Mouse (Mus musculus): ENCODE measurements around the gene Dnajc16. TPM values are rescaled to one million over a fixed set of nuclear protein-coding genes. Genes with fewer than 3 reads are reported as not detected.
A peak's percentile ranks its signal among the peaks of the same experiment; 100 is the strongest.
"Not testable (repeated sequence)": the region's sequence is repeated elsewhere in the genome, so short reads cannot be mapped to it uniquely, and the experiment has no call there.

The Dnajc16 gene
- polyA plus RNA-seq, 1 experiment from 2014 or later: 6.3 TPM

DNA sequence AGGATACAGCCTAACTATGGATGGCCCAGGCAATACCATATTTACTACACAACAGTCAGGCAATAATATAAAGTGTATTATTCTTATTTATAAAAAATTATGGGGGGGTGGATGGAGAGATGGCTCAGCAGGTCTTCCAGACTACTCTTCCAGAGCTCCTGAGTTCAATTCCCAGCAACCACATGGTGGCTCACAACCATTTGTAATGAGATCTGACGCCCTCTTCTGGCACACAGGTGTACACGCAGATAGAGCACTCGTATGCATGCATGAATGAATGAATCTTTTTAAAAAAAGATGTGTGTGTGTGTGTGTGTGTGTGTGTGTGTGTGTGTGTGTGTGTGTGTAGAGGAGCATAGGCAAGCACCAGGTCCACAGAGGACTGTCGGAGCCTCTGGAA, 17.7 kb downstream of the Dnajc16 start:
- not testable (repeated sequence) for H3K4me2 ChIP-seq (replicated peaks); H3K4me3 ChIP-seq; H3K27ac ChIP-seq; H3K27me3 ChIP-seq; H3K9me3 ChIP-seq (replicated peaks); H3K4me1 ChIP-seq; H3K9ac ChIP-seq; ATAC-seq (ENCODE audit: low FRiP score)
- 82% methylated on average over 4 of the region's 4 CpGs for WGBS
- H3K36me3 ChIP-seq: peaks cover 89% of the 10 kb centered on the region

- Histone ChIP-seq H3K9ac (no peak overlapping the region), H3K4me3 (no peak overlapping the region), H3K27ac (no peak overlapping the region), H3K27me3 (no peaks in the 10 kb centered on the region), H3K9me3 (replicated peaks) (no peaks in the 10 kb centered on the region), H3K4me2 (replicated peaks) (no peak overlapping the region), H3K4me1 (peaks cover 4% of the 10 kb centered on the region), H3K36me3 (peaks cover 95% of the 10 kb centered on the region)
- no peak for ATAC-seq (ENCODE audit: low FRiP score)
- WGBS: 93% methylated on average over 8 of the region's 8 CpGs
Observed at GRCm38 (mm10) chr4:141771823-141772222, 18.9 kb downstream of the Dnajc16 start.

- no peak overlapping the region for H3K27ac ChIP-seq
- WGBS: 95% methylated on average over 8 of the region's 8 CpGs
- no peak overlapping the region for H3K9ac ChIP-seq
- peaks cover 4% of the 10 kb centered on the region for H3K4me1 ChIP-seq
- H3K4me2 ChIP-seq (replicated peaks): no peak overlapping the region
- no peak overlapping the region for H3K4me3 ChIP-seq
- no peak for ATAC-seq (ENCODE audit: low FRiP score)
- no peaks in the 10 kb centered on the region for H3K9me3 ChIP-seq (replicated peaks)
- no peaks in the 10 kb centered on the region for H3K27me3 ChIP-seq
- peaks cover 93% of the 10 kb centered on the region for H3K36me3 ChIP-seq
Observed at GRCm38 (mm10) chr4:141769501-141770160, 21.1 kb downstream of the Dnajc16 start.

DNA sequence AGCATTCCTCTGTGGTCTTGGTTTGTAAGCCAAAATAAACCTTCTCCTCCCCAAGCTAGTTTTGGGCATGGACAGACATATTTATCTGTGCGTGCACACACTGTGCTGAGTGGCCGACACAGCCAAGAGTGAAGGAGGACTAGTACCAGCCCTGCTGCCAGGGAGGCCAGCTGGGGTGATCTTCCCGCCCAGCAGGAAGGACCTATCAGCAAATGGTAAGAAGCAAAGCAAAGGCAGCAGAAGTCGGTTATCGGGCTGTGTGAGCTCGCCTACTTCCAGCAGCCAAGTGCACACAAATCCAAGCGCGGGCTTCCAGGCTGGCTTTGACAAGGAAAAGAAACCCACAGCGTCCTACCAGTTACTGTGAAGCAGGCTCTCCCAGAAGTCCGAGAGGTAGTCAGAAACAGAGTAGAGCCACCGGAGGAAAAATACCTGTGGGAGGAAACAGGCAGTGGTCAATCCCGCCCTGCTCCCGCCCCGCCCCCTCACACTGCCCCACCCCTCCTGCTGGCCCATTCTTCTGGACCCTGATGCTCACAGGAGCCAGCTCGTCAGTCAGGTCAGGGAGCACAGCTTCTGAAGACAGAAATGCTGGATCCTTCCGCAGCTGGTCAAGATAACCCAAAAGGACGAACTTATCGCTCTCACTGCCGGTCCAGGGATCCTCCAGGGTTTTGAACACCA, 23.2 kb downstream of the Dnajc16 start:
- Histone ChIP-seq H3K4me1 (peaks cover 4% of the 10 kb centered on the region), H3K9me3 (replicated peaks) (no peaks in the 10 kb centered on the region), H3K9ac (no peak overlapping the region), H3K4me3 (no peak overlapping the region), H3K27me3 (no peaks in the 10 kb centered on the region), H3K27ac (peak overlapping the region; percentile 75), H3K4me2 (replicated peaks) (no peak overlapping the region), H3K36me3 (peaks cover 94% of the 10 kb centered on the region)
- no peak for ATAC-seq (ENCODE audit: low FRiP score)
- WGBS: 71% methylated on average over 19 of the region's 19 CpGs

DNA sequence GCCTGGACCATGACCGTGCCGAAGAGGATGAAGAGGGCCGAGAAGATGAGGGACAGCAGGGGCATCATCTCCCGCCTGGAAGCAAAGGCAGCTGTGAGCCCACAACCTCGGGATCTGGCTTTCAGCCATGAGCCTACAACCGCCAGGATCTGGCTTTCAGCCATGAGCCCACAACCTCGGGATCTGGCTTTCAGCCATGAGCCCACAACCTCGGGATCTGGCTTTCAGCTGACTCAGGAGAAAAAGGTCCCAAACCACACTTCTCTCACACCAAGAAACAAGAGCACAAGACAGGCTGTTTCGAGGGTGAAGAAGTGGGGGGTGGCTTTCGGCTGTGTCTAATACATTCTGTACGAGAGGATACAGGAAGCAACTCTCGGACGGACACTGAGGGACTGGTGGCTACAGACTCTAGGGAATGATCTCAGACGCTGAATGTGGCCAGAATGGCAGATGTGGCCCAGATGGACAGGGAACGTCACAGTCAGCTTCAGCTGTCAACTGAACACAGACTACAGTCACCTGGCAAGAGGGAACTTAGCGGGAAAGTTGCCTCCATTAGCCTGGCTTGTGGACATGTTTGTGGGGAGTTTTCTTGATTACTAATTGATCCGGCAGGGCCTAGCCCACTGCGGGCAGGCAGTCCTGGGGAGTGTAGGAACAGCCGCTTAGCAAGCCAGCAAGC, 23.9 kb downstream of the Dnajc16 start:
- WGBS: 68% methylated on average over 19 of the region's 19 CpGs
- no peaks in the 10 kb centered on the region for H3K27me3 ChIP-seq
- H3K36me3 ChIP-seq: peaks cover 95% of the 10 kb centered on the region
- peak overlapping the region; percentile 75 for H3K27ac ChIP-seq
- 0 out of 2 replicates have a peak, but pooled peaks have one; percentile 22 for ATAC-seq (ENCODE audit: low FRiP score)
- H3K4me2 ChIP-seq (replicated peaks): 0 out of 2 replicates have a peak overlapping the region, but pooled peaks have one; percentile 2
- no peak overlapping the region for H3K4me3 ChIP-seq
- H3K9ac ChIP-seq: no peak overlapping the region
- H3K9me3 ChIP-seq (replicated peaks): no peaks in the 10 kb centered on the region
- peaks cover 4% of the 10 kb centered on the region for H3K4me1 ChIP-seq

DNA sequence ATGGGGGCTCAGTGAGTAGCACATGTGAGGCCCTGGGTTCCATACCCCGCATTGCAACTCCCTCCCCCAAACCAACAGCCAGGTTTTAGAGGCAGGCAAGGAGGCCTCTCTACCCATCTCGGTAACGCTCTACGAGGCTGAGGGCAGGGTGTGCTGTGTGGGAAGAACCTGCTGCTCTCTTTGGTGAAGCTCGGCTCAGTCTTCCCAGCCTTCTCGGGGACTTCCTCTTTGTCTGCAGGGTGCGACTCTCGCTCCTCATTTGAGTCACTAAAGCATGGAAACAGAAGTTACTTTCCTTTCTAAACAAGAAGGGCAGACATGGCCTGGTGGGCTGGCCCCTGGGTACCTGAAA, 24.4 kb downstream of the Dnajc16 start:
- no peaks in the 10 kb centered on the region for H3K27me3 ChIP-seq
- no peak overlapping the region for H3K4me3 ChIP-seq
- no peak overlapping the region for H3K9ac ChIP-seq
- H3K4me1 ChIP-seq: peaks cover 4% of the 10 kb centered on the region
- H3K9me3 ChIP-seq (replicated peaks): no peaks in the 10 kb centered on the region
- peak; percentile 16; the same call in 1 of the 2 replicates for ATAC-seq (ENCODE audit: low FRiP score)
- 81% methylated on average over 8 of the region's 8 CpGs for WGBS
- no peak overlapping the region for H3K4me2 ChIP-seq (replicated peaks)
- peak overlapping the region; percentile 75 for H3K27ac ChIP-seq
- H3K36me3 ChIP-seq: peaks cover 92% of the 10 kb centered on the region

- Histone ChIP-seq H3K27me3 (no peaks in the 10 kb centered on the region), H3K9ac (no peak overlapping the region), H3K27ac (no peak overlapping the region), H3K4me3 (no peak overlapping the region), H3K4me1 (peaks cover 4% of the 10 kb centered on the region), H3K4me2 (replicated peaks) (no peak overlapping the region), H3K36me3 (peaks cover 80% of the 10 kb centered on the region), H3K9me3 (replicated peaks) (no peaks in the 10 kb centered on the region)
- ATAC-seq (ENCODE audit: low FRiP score): no peak
- WGBS: 93% methylated on average over 3 of the region's 3 CpGs
Observed at GRCm38 (mm10) chr4:141765008-141765407, 25.7 kb downstream of the Dnajc16 start.

DNA sequence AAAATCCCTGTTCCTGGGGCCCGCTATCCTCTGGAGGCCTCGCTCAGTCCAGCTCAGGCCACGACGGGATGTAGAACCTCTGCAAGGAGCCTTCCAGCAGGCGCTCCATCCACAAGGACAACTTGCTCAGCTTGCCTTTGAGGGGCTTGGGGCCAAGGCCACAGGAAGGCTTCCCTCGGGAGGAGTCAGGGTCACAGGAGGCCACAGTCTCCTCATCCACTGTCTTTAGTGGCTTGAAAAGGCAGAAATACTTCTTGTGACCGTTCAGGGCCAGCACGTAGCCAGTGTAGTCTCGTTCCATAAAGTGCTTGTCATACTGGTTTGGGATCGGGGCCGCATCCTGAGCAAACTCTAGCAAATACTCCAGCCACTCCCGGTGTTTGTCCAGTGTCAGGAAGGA, 27.3 kb downstream of the Dnajc16 start:
- H3K36me3 ChIP-seq: peaks cover 66% of the 10 kb centered on the region
- 95% methylated on average over 12 of the region's 12 CpGs for WGBS

GRCm38 (mm10) chr4:141762102-141762598, 28.6 kb downstream of the Dnajc16 start:
- no peak for ATAC-seq (ENCODE audit: low FRiP score)
- Histone ChIP-seq H3K4me3 (no peak overlapping the region), H3K4me1 (peaks cover 2% of the 10 kb centered on the region), H3K9ac (no peak overlapping the region), H3K27ac (no peak overlapping the region), H3K27me3 (no peaks in the 10 kb centered on the region), H3K36me3 (peaks cover 52% of the 10 kb centered on the region), H3K4me2 (replicated peaks) (no peak overlapping the region), H3K9me3 (replicated peaks) (no peaks in the 10 kb centered on the region)
- WGBS: 95% methylated on average over 13 of the region's 13 CpGs

More for the DNA sequence above, 27.3 kb downstream of the Dnajc16 start:
- H3K27ac ChIP-seq: no peak overlapping the region
- no peak overlapping the region for H3K9ac ChIP-seq
- no peak overlapping the region for H3K4me2 ChIP-seq (replicated peaks)
- ATAC-seq (ENCODE audit: low FRiP score): no peak
- H3K9me3 ChIP-seq (replicated peaks): no peaks in the 10 kb centered on the region
- H3K4me1 ChIP-seq: peaks cover 4% of the 10 kb centered on the region
- no peaks in the 10 kb centered on the region for H3K27me3 ChIP-seq
- H3K4me3 ChIP-seq: no peak overlapping the region

- Histone ChIP-seq H3K27ac (no peak overlapping the region), H3K4me3 (no peak overlapping the region), H3K9ac (no peak overlapping the region), H3K36me3 (peaks cover 40% of the 10 kb centered on the region), H3K27me3 (no peaks in the 10 kb centered on the region), H3K9me3 (replicated peaks) (no peaks in the 10 kb centered on the region), H3K4me1 (no peaks in the 10 kb centered on the region), H3K4me2 (replicated peaks) (no peak overlapping the region)
- WGBS: 88% methylated on average over 4 of the region's 4 CpGs
- no peak for ATAC-seq (ENCODE audit: low FRiP score)
Observed at GRCm38 (mm10) chr4:141760942-141761341, 29.8 kb downstream of the Dnajc16 start.

- 79% methylated on average over 6 of the region's 6 CpGs for WGBS
- no peak overlapping the region for H3K27ac ChIP-seq
- peaks cover 24% of the 10 kb centered on the region for H3K36me3 ChIP-seq
- H3K4me1 ChIP-seq: no peaks in the 10 kb centered on the region
- H3K27me3 ChIP-seq: no peaks in the 10 kb centered on the region
- no peak overlapping the region for H3K4me3 ChIP-seq
- no peak overlapping the region for H3K4me2 ChIP-seq (replicated peaks)
- H3K9me3 ChIP-seq (replicated peaks): no peaks in the 10 kb centered on the region
- no peak overlapping the region for H3K9ac ChIP-seq
- ATAC-seq (ENCODE audit: low FRiP score): no peak
Observed at GRCm38 (mm10) chr4:141758874-141759542, 31.7 kb downstream of the Dnajc16 start.

DNA sequence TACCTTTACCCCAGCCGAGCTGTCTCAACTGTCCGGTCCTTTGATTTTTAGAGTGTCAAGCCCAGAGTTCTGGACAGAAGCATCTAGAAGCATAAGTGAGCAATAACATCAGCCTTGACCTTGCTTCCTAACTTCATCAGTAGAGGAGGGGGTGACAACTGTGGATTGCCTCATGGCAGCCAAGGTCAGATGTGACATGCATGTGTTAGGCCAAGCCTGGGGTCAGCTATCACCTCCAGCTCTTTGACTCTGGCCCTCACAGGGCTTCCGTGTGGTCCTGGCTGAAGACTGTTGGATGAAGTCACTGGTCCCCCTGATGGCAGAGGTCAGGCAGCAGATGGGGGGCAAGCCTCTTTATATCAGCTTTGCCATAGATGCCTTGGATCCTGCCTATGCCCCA, 33.6 kb downstream of the Dnajc16 start:
- ATAC-seq (ENCODE audit: low FRiP score): no peak
- Histone ChIP-seq H3K4me1 (no peaks in the 10 kb centered on the region), H3K27ac (no peak overlapping the region), H3K9ac (no peak overlapping the region), H3K9me3 (replicated peaks) (no peaks in the 10 kb centered on the region), H3K4me3 (no peak overlapping the region), H3K4me2 (replicated peaks) (no peak overlapping the region), H3K36me3 (peaks cover 6% of the 10 kb centered on the region), H3K27me3 (no peaks in the 10 kb centered on the region)
- 86% methylated on average over 3 of the region's 3 CpGs for WGBS

Data from hindbrain, embryonic 12.5 days (tissue).